Mouse (Mus musculus): ENCODE results near the gene Alg9.

DNA sequence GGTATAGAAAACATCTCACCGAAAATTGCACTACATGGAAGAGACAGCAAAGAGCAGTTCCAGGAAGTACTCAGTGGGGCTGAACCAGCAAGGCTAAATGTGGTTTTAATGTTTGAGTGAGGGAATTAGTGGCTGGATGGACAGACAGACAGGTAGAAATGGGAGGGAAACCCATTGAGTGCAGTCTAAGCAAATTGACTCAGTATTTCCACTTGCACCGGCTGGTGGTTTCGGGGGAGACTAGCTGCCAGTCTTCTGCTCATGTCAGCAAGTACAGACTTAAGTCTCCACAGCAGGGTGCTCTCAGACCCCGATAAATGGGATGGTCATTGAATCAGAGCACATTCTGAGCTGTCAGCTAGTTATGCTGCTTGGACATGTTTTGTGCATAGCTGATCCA, 61.3 kb downstream of the Alg9 start:
- TF ChIP-seq MYOG (IDR thresholded peaks at IDR 0.05; ENCODE audit: control insufficient read depth, extremely low read depth, insufficient read length) = no peak
- TF ChIP-seq CTCF (IDR thresholded peaks at IDR 0.05; ENCODE audit: control insufficient read depth, insufficient read depth, insufficient read length) = no peak
- TF ChIP-seq USF1 (IDR thresholded peaks at IDR 0.05; ENCODE audit: low read depth) = no peak
- no peak for TF ChIP-seq CEBPB (IDR thresholded peaks at IDR 0.05; ENCODE audit: low read depth)

Measured in C2C12 (cell line).